Mouse (Mus musculus) lung, postnatal 0 days (tissue): Measurements from ENCODE around the gene Tesmin. TPM values are rescaled to one million over a fixed set of nuclear protein-coding genes. Genes with fewer than 3 reads are reported as not detected.
A peak's percentile ranks its signal among the peaks of the same experiment; 100 is the strongest.

Experiments
- ATAC-seq: fragments of 200-750 bp; cut with Nextera tagmentation; 2 replicates; pipeline ENCODE4 v1.8.0; 2017; ENCODE audit warnings: moderate library complexity
- DNase-seq: peaks from one replicate; pipeline ENCODE4 v3.0.0-alpha.2; 2016; ENCODE audit warnings: low spot score
- H3K27ac ChIP-seq: fragments of 300-500 bp; sonication (generic); 2 replicates; pipeline ENCODE4 v1.5.1; 2014; ENCODE audit warnings: antibody characterized with exemption, mild to moderate bottlenecking, low read length, mixed read lengths
- H3K27me3 ChIP-seq: fragments of 300-500 bp; sonication (generic); replicated peaks from 2 replicates; pipeline ENCODE4 v1.6.1; 2014; ENCODE audit warnings: low read length, mixed read lengths; ENCODE audit not compliant: insufficient read depth
- H3K36me3 ChIP-seq: fragments of 300-500 bp; sonication (generic); 2 replicates; pipeline ENCODE4 v1.6.1; 2014; ENCODE audit warnings: low read length, mixed read lengths; ENCODE audit not compliant: insufficient read depth
- H3K4me1 ChIP-seq: fragments of 300-500 bp; sonication (generic); 2 replicates; pipeline ENCODE4 v1.6.1; 2014; ENCODE audit warnings: antibody characterized with exemption, low read depth, low read length, mixed read lengths; ENCODE audit not compliant: insufficient read depth
- H3K4me2 ChIP-seq: fragments of 300-500 bp; sonication (generic); replicated peaks from 2 replicates; pipeline ENCODE4 v1.6.1; 2014; ENCODE audit warnings: low read depth, mild to moderate bottlenecking, low read length, moderate library complexity, mixed read lengths
- H3K4me3 ChIP-seq: fragments of 300-500 bp; sonication (generic); 2 replicates; pipeline ENCODE4 v1.5.1; 2014; ENCODE audit warnings: low read depth, low read length
- H3K9ac ChIP-seq: fragments of 300-500 bp; sonication (generic); replicated peaks from 2 replicates; pipeline ENCODE4 v1.6.1; 2014; ENCODE audit warnings: low read depth, mild to moderate bottlenecking
- H3K9me3 ChIP-seq: fragments of 300-500 bp; sonication (generic); 2 replicates; pipeline ENCODE4 v1.6.1; 2016; ENCODE audit warnings: low read length, mixed read lengths
- CTCF ChIP-seq: IDR thresholded peaks from 2 replicates; pipeline ENCODE4 v1.5.1; 2016; ENCODE audit warnings: antibody characterized with exemption, mild to moderate bottlenecking
- EP300 ChIP-seq: IDR thresholded peaks from 2 replicates; pipeline ENCODE4 v1.6.1; 2016; ENCODE audit warnings: antibody characterized with exemption, mild to moderate bottlenecking, control low read depth
- WGBS: fragments of 180-500 bp; shearing (Covaris S2); extraction: QIAGEN DNeasy Blood & Tissue Kit; methylation state at CpG from one replicate; pipeline ENCODE4 v1.1.7; 2014; 5-methylcytosine and 5-hydroxymethylcytosine counted together
- polyA plus RNA-seq: library from polyadenylated mRNA; unstranded; fragments of >200 nt; fragmentation: Nextera tagmentation; extraction: Ambion mirVana; gene quantifications from 2 replicates; pipeline ENCODE4 v1.2.1, GENCODE M21; 2015

The Tesmin gene
- polyA plus RNA-seq, 1 experiment from 2014 or later, result 0.68 TPM

DNA sequence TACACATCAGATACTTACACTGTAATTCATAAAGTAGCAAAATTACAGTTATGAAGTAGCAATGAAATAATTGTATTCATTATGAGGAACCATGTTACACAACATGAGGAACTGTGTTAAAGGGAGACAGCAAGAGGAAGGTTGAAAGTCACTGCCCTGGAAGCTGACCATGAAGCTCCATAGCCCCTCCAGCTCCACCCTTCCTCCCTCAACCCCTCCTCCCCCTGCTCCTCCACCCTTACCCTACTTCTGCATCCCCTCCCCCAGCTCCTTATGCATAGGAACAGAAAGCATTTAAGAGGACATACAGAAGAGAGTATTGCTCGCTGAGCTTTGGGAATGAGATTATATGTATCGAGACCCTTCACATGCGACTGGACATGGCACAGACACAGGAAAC, 10.0 kb upstream of the Tesmin start:
- Histone ChIP-seq H3K4me1 (peaks cover 8% of the 10 kb centered on the region; the same call in 1 of the 2 replicates), H3K4me2 (no peak overlapping the region), H3K9ac (no peak overlapping the region), H3K4me3 (no peak overlapping the region), H3K27ac (no peak overlapping the region), H3K27me3 (no peaks in the 10 kb centered on the region), H3K36me3 (peaks cover 48% of the 10 kb centered on the region), H3K9me3 (no peaks in the 10 kb centered on the region)
- DNase-seq (peak; percentile 49), ATAC-seq (no peak)
- WGBS, result 89% methylated on average over 3 of the region's 3 CpGs
- no peak for TF ChIP-seq CTCF
- TF ChIP-seq EP300, result no peak

DNA sequence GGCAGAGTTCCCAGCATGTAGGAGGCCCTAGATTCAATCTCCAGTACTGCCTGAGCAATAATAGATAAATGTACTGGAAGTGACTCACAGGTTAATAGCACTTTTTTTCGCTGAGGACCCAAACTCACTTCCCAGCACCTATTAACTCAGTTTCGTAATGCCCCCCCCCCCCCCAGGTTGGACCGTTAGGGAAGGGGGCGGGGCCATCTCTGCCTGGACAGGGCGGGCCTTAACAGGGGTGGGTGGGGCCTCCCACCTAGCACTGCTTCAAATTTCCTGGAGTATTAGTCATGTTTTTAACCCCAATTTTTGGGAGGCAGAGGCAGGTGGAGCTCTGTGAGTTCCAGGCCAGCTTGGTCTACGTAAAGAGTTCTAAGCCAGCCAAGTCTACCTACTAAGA, 596 bp upstream of the Tesmin start:
- Histone ChIP-seq H3K36me3 (peaks cover 11% of the 10 kb centered on the region; the same call in 1 of the 2 replicates), H3K9me3 (no peaks in the 10 kb centered on the region), H3K4me3 (no peak overlapping the region), H3K4me2 (no peak overlapping the region), H3K27ac (no peak overlapping the region), H3K27me3 (no peaks in the 10 kb centered on the region), H3K4me1 (no peaks in the 10 kb centered on the region), H3K9ac (no peak overlapping the region)
- no peak for ATAC-seq
- DNase-seq, result no peak
- TF ChIP-seq EP300, result no peak
- TF ChIP-seq CTCF, result no peak
- 67% methylated on average over 6 of the region's 6 CpGs for WGBS

GRCm38 (mm10) chr19:3389089-3389488, 432 bp downstream of the Tesmin start:
- H3K9ac ChIP-seq, result no peak overlapping the region
- DNase-seq, result peak; percentile 92
- peak overlapping the region; percentile 35 for H3K4me3 ChIP-seq
- WGBS, result 5% methylated on average over 37 of the region's 43 CpGs
- peak overlapping the region; percentile 28; the same call in 1 of the 2 replicates for H3K27ac ChIP-seq
- no peaks in the 10 kb centered on the region for H3K27me3 ChIP-seq
- peak; percentile 92 for TF ChIP-seq CTCF
- TF ChIP-seq EP300, result no peak
- no peaks in the 10 kb centered on the region for H3K4me1 ChIP-seq
- peak; percentile 96 for ATAC-seq
- H3K36me3 ChIP-seq, result peaks cover 5% of the 10 kb centered on the region; the same call in 1 of the 2 replicates
- peak overlapping the region; percentile 80 for H3K4me2 ChIP-seq
- no peaks in the 10 kb centered on the region for H3K9me3 ChIP-seq

GRCm38 (mm10) chr19:3392384-3392783, 3.7 kb downstream of the Tesmin start:
- ATAC-seq, result no peak
- TF ChIP-seq EP300 (no peak), CTCF (no peak)
- no peak overlapping the region for H3K4me2 ChIP-seq
- H3K36me3 ChIP-seq, result no peaks in the 10 kb centered on the region
- H3K27me3 ChIP-seq, result no peaks in the 10 kb centered on the region
- DNase-seq, result no peak
- no peak overlapping the region for H3K4me3 ChIP-seq
- H3K4me1 ChIP-seq, result no peaks in the 10 kb centered on the region
- H3K27ac ChIP-seq, result no peak overlapping the region
- H3K9me3 ChIP-seq, result no peaks in the 10 kb centered on the region
- no peak overlapping the region for H3K9ac ChIP-seq
- 48% methylated on average over 1 of the region's 1 CpGs for WGBS

DNA sequence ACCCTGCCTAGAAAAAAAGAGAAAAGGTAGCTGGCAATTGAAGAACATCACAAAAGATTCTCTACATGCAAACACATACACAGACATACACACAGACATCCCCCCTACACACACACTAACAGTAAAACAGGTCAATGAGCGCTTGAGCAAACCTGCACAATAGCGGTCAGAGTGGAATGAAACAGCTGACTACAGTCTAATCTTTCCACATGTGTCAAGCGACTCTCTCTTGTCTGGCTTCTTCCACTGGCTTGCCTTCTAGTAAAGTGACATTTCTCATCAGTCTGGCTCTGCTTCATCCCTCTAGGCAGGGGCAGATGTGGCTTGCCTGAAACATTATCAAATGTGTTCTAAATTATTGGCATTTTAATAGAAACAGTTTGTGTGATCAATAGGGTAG, 5.6 kb downstream of the Tesmin start:
- Histone ChIP-seq H3K4me3 (no peak overlapping the region), H3K27me3 (no peaks in the 10 kb centered on the region), H3K9me3 (no peaks in the 10 kb centered on the region), H3K4me2 (no peak overlapping the region), H3K36me3 (no peaks in the 10 kb centered on the region), H3K9ac (no peak overlapping the region), H3K4me1 (no peaks in the 10 kb centered on the region), H3K27ac (no peak overlapping the region)
- ATAC-seq (no peak), DNase-seq (no peak)
- no peak for TF ChIP-seq CTCF
- TF ChIP-seq EP300, result no peak
- 79% methylated on average over 3 of the region's 3 CpGs for WGBS

DNA sequence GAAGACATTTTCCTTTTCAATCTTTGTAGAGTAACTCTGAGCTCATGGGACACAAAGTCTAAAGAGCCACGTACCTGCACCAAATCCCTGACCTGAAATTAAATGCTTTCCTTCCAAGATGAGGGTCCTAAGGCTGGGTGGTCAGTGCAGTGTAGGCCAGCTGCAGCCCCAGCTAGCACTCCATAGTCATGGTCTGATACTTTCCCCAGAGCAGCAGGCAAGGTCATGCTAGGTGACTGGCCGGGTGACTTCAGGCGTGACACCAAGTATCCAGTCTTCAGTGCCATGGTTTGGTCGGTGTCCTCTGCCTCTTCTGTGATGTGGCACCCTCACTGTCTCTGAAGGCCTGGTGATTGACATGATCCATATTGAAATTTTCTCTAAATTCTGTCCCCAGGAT, 11.4 kb downstream of the Tesmin start:
- no peaks in the 10 kb centered on the region for H3K27me3 ChIP-seq
- H3K9me3 ChIP-seq, result no peaks in the 10 kb centered on the region
- no peak for DNase-seq
- no peak for ATAC-seq
- WGBS, result 77% methylated on average over 4 of the region's 4 CpGs
- H3K4me3 ChIP-seq, result no peak overlapping the region
- no peak for TF ChIP-seq CTCF
- no peak for TF ChIP-seq EP300
- H3K9ac ChIP-seq, result no peak overlapping the region
- H3K4me1 ChIP-seq, result no peaks in the 10 kb centered on the region
- no peak overlapping the region for H3K27ac ChIP-seq
- no peak overlapping the region for H3K4me2 ChIP-seq
- H3K36me3 ChIP-seq, result no peaks in the 10 kb centered on the region

DNA sequence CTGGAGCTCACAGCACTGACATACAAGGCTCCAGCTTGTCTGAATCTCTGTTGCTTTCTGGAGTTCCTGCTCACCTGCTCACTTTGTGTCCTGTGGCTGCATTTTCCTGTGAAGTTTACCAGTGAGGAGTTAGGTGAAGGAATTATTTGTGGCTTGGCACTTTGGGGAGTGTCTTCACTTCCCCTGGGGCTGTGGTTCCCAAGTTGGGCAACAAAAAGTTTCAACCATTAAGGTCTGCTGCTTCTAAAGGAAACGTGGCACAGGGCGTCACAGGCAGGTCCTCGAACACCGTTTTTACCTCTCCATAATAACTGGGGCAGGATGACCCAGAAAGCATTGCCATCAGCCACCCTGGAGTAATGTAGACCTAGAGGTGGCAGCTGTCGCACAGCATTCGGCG, 12.8 kb downstream of the Tesmin start:
- Histone ChIP-seq H3K9ac (no peak overlapping the region), H3K36me3 (no peaks in the 10 kb centered on the region), H3K27ac (no peak overlapping the region), H3K4me2 (no peak overlapping the region), H3K9me3 (no peaks in the 10 kb centered on the region), H3K4me1 (no peaks in the 10 kb centered on the region), H3K4me3 (no peak overlapping the region), H3K27me3 (no peaks in the 10 kb centered on the region)
- TF ChIP-seq CTCF (no peak), EP300 (no peak)
- no peak for ATAC-seq
- 72% methylated on average over 7 of the region's 7 CpGs for WGBS
- DNase-seq, result no peak
